Mouse (Mus musculus) kidney, embryonic 14.5 days (tissue): ENCODE measurements at regions not wholly inside any gene's neighbourhood (a gene's known extent, or its start where the extent isn't known, plus 50 kb on each side); places are given as distances from the start of the nearest gene placed in this dataset.
"Not testable (repeated sequence)": the region's sequence is repeated elsewhere in the genome, so short reads cannot be mapped to it uniquely, and the experiment has no call there.

Experiments used
- ATAC-seq: fragments of 200-750 bp; cut with Nextera tagmentation; 2 replicates; pipeline ENCODE4 v1.8.0; 2017; ENCODE audit warnings: moderate number of reproducible peaks, mild to moderate bottlenecking, moderate TSS enrichment, moderate library complexity; ENCODE audit not compliant: low FRiP score, low TSS enrichment
- H3K27ac ChIP-seq: fragments of 300-500 bp; sonication (generic); 2 replicates; pipeline ENCODE4 v1.5.1; 2014; ENCODE audit warnings: low read depth, mild to moderate bottlenecking, low read length, moderate library complexity, mixed read lengths
- H3K27me3 ChIP-seq: fragments of 300-500 bp; sonication (generic); 2 replicates; pipeline ENCODE4 v1.6.1; 2014; ENCODE audit warnings: mild to moderate bottlenecking, low read length; ENCODE audit not compliant: control insufficient read depth, insufficient read depth
- H3K36me3 ChIP-seq: fragments of 300-500 bp; sonication (generic); 2 replicates; pipeline ENCODE4 v1.6.1; 2014; ENCODE audit warnings: low read length, mixed read lengths; ENCODE audit not compliant: control insufficient read depth, insufficient read depth
- H3K4me1 ChIP-seq: fragments of 300-500 bp; sonication (generic); 2 replicates; pipeline ENCODE4 v1.6.1; 2014; ENCODE audit warnings: low read length, mixed read lengths; ENCODE audit not compliant: control insufficient read depth, insufficient read depth
- H3K4me2 ChIP-seq: fragments of 300-500 bp; sonication (generic); replicated peaks from 2 replicates; pipeline ENCODE4 v1.6.1; 2014; ENCODE audit warnings: low read depth, mild to moderate bottlenecking, low read length
- H3K4me3 ChIP-seq: fragments of 300-500 bp; sonication (generic); 2 replicates; pipeline ENCODE4 v1.5.1; 2014; ENCODE audit warnings: mild to moderate bottlenecking, low read length
- H3K9ac ChIP-seq: fragments of 300-500 bp; sonication (generic); 2 replicates; pipeline ENCODE4 v1.6.1; 2014; ENCODE audit warnings: low read depth, mild to moderate bottlenecking, low read length, moderate library complexity
- H3K9me3 ChIP-seq: fragments of 300-500 bp; sonication (generic); 2 replicates; pipeline ENCODE4 v1.6.1; 2016; ENCODE audit warnings: low read length; ENCODE audit not compliant: control insufficient read depth
- WGBS: fragments of 180-500 bp; shearing (Covaris S2); extraction: QIAGEN DNeasy Blood & Tissue Kit; methylation state at CpG from one replicate; pipeline ENCODE4 v1.1.7; 2014; 5-methylcytosine and 5-hydroxymethylcytosine counted together

DNA sequence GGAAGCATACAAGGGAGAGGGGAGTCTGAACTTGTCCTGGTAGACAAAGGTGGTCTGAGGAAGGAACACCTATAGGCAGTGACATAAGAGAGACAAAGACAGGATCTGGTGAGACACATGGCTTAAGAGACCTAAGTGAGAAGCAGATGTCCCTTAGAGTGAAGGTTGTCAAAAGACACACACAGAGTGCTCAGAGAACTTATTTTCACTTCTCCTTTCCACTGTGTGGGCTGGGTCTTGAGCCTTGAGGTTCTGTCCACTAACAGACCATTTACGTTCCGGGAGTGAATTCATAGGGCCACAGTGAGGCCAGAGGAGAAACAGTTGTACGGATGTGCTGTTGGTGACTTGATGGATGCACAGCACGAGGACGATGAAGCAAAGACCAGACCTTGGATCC, 422.8 kb downstream of the Tcerg1l start:
- no peak overlapping the region for H3K27ac ChIP-seq
- H3K4me1 ChIP-seq, result no peaks in the 10 kb centered on the region
- ATAC-seq, result no peak
- no peaks in the 10 kb centered on the region for H3K27me3 ChIP-seq
- H3K9ac ChIP-seq, result no peak overlapping the region
- WGBS, result 89% methylated on average over 5 of the region's 5 CpGs
- H3K4me2 ChIP-seq, result no peak overlapping the region
- no peaks in the 10 kb centered on the region for H3K36me3 ChIP-seq
- H3K4me3 ChIP-seq, result no peak overlapping the region
- H3K9me3 ChIP-seq, result no peaks in the 10 kb centered on the region

DNA sequence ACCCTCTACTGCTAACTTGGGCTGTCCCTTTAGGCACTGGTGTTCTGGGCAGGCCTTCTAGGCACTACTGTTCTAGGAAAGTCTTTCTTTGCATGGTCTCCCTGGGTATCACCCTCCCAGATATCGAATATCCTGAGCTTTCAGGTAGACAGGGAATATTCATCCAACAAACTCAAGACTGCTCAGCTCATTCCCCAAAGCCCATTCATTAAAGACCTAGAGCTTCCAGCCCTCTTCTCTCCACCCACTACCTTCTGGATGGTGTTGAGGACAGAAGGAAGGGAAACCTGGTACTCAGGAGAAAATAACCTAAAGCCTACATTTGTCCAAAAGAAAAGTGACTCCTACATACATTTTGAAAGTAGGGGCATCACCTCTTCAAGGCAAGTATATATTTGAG, 420.0 kb downstream of the Tcerg1l start:
- ATAC-seq, result no peak
- Histone ChIP-seq H3K4me3 (no peak overlapping the region), H3K4me2 (no peak overlapping the region), H3K9me3 (no peaks in the 10 kb centered on the region), H3K27ac (no peak overlapping the region), H3K27me3 (no peaks in the 10 kb centered on the region), H3K9ac (no peak overlapping the region), H3K36me3 (no peaks in the 10 kb centered on the region), H3K4me1 (no peaks in the 10 kb centered on the region)
- WGBS, result 57% methylated on average over 1 of the region's 1 CpGs

DNA sequence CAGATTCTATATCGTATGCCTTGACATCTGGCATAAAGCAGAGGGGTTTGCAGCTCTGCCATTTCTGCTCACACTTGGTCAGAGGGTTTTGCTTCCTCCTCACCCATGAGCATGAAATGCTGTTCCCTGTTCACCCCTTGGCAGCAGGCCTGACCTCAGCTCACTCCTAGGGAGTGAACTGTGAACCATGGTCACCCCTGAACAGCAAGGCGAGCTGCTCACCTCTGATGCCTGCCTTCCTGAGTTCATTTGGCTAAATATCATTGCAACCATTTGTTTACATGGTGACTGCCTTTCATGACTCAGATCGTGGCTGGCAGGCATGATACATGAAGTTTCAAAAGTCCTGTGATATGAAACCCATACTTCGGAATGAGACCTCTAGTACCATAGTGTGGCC, 418.2 kb downstream of the Tcerg1l start:
- no peaks in the 10 kb centered on the region for H3K4me1 ChIP-seq
- H3K9me3 ChIP-seq, result no peaks in the 10 kb centered on the region
- no peak overlapping the region for H3K4me2 ChIP-seq
- no peak overlapping the region for H3K27ac ChIP-seq
- 79% methylated on average over 4 of the region's 4 CpGs for WGBS
- H3K4me3 ChIP-seq, result no peak overlapping the region
- no peaks in the 10 kb centered on the region for H3K27me3 ChIP-seq
- no peaks in the 10 kb centered on the region for H3K36me3 ChIP-seq
- ATAC-seq, result no peak
- H3K9ac ChIP-seq, result no peak overlapping the region

DNA sequence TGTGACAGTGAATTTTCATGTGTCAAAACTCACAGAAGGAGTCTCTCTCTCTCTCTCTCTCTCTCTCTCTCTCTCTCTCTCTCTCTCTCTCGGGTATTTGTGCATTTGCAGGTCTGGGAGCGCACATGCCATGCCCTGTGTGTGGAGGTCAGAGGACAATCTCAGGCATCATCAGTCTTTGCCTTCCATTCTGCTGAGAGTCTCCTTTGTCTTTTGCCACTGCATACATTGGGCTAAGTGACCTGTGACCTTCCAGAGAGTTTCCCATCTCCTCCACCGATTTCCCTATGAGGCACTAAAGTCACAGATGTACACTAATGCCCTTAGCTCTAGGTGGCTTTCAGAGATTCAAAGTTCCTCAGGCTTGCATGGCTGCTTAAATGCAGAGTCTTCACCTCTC, 391.7 kb downstream of the Tcerg1l start:
- no peak for ATAC-seq
- no peak overlapping the region for H3K9ac ChIP-seq
- H3K27me3 ChIP-seq, result no peaks in the 10 kb centered on the region
- no peaks in the 10 kb centered on the region for H3K36me3 ChIP-seq
- no peak overlapping the region for H3K27ac ChIP-seq
- 51% methylated on average over 2 of the region's 3 CpGs for WGBS
- no peaks in the 10 kb centered on the region for H3K4me1 ChIP-seq
- H3K4me3 ChIP-seq, result no peak overlapping the region
- H3K4me2 ChIP-seq, result no peak overlapping the region
- no peaks in the 10 kb centered on the region for H3K9me3 ChIP-seq

DNA sequence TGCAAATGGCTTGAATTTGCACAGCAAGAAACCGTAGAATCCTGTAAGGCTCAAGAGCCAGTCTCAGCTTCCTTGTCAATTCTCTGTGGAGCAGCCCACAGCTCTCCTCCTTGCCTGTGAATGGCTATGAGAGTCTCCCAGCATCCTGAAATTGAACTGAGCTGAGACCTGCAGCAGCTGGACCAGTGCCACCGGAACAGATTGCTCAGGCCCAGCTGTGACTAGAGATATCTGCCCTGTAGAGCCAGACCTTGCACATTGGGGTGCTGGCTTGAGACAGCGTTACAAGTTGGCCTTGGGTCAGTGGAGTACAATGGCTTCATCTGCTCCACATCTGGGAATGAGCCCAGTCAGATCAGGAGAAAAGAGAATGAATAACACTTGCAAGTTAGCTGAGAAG, 390.6 kb downstream of the Tcerg1l start:
- H3K27ac ChIP-seq, result no peak overlapping the region
- H3K36me3 ChIP-seq, result no peaks in the 10 kb centered on the region
- no peaks in the 10 kb centered on the region for H3K9me3 ChIP-seq
- H3K4me2 ChIP-seq, result no peak overlapping the region
- no peak for ATAC-seq
- H3K4me1 ChIP-seq, result no peaks in the 10 kb centered on the region
- H3K9ac ChIP-seq, result no peak overlapping the region
- 79% methylated on average over 3 of the region's 3 CpGs for WGBS
- H3K4me3 ChIP-seq, result no peak overlapping the region
- no peaks in the 10 kb centered on the region for H3K27me3 ChIP-seq

DNA sequence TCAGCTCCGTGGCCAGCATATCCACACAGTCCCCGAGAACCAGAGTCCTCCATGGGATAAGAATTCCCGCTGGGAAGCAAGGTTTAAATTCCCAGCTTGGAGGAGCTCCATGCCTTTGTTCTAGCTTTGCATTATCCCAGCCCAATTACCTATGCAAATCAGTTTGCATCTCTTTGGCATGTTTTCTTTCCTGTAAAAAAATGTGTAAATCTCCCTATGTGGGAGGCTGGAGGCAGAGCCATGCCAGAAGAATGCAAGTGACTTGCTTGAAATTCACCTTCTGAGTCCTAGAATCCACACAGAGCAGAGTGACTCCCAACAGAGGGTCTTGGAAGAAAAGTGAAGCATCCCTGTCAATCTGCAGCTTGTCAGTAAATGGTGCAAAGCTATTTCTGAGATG, 388.9 kb downstream of the Tcerg1l start:
- H3K36me3 ChIP-seq, result no peaks in the 10 kb centered on the region
- no peak overlapping the region for H3K27ac ChIP-seq
- no peak overlapping the region for H3K4me2 ChIP-seq
- no peaks in the 10 kb centered on the region for H3K27me3 ChIP-seq
- no peak overlapping the region for H3K9ac ChIP-seq
- no peak overlapping the region for H3K4me3 ChIP-seq
- no peaks in the 10 kb centered on the region for H3K9me3 ChIP-seq
- H3K4me1 ChIP-seq, result no peaks in the 10 kb centered on the region
- WGBS, result 47% methylated on average over 3 of the region's 3 CpGs
- no peak for ATAC-seq

DNA sequence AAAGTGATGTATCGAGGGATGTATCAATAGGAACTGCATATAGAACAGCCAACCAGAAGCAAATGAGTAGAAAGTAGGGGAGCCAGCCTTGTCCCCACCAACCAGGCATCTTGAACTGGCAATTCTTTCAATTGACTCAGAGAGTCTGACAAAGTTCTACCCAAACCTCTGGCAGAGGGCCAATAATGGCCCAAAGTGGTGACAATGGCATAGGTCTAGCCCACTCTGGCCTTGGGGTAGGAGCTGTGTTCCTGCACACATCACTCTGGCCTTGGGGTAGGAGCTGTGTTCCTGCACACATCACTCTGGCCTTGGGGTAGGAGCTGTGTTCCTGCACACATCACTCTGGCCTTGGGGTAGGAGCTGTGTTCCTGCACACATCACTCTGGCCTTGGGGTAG, 373.5 kb downstream of the Tcerg1l start:
- H3K4me3 ChIP-seq, H3K9me3 ChIP-seq, H3K36me3 ChIP-seq, H3K4me2 ChIP-seq, ATAC-seq, H3K27ac ChIP-seq, H3K9ac ChIP-seq, H3K27me3 ChIP-seq, H3K4me1 ChIP-seq: not testable (repeated sequence)
- 96% methylated on average over 1 of the region's 1 CpGs for WGBS

DNA sequence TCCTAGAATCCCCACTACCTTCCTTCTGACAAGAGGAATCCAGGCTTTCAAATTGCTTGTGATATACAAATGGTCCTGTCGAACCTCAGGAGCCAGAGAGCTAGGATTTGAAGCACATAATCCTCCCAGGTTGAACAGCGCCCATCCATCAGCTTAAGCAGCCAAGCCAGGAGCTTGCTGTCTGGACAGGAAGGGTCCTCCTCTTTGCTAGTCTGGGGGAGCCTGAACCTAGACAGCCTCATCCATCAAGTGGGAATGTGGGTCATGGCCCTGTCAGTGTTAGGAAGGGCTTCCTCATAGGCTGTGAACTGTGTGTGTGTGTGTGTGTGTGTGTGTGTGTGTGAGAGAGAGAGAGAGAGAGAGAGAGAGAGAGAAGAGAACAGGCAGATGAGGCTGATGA, 345.8 kb downstream of the Tcerg1l start:
- no peaks in the 10 kb centered on the region for H3K4me1 ChIP-seq
- H3K4me2 ChIP-seq, result no peak overlapping the region
- no peaks in the 10 kb centered on the region for H3K9me3 ChIP-seq
- no peaks in the 10 kb centered on the region for H3K36me3 ChIP-seq
- no peak overlapping the region for H3K27ac ChIP-seq
- ATAC-seq, result no peak
- 20% methylated on average over 2 of the region's 2 CpGs for WGBS
- no peaks in the 10 kb centered on the region for H3K27me3 ChIP-seq
- H3K9ac ChIP-seq, result no peak overlapping the region
- H3K4me3 ChIP-seq, result no peak overlapping the region

DNA sequence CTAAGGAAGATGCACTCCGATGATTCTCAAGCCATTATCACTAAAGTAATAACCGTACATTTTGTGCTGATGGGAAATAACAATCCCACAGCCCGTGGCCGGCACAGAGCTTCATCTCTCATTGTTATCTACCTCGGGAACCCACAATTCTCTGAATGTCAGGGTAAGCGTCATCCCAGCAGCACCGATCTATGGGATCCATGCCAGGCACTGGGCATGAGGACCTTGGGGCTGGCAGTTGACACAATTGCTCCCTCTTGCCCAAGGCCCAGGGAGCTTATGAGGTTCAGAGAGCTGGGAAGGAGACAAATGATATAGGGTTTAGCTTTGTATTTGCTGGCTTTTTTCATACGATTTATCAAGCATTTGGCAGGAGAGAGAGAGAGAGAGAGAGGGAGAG, 342.8 kb downstream of the Tcerg1l start:
- H3K36me3 ChIP-seq, result no peaks in the 10 kb centered on the region
- 91% methylated on average over 8 of the region's 8 CpGs for WGBS
- H3K27ac ChIP-seq, result no peak overlapping the region
- H3K9ac ChIP-seq, result no peak overlapping the region
- H3K9me3 ChIP-seq, result no peaks in the 10 kb centered on the region
- H3K4me1 ChIP-seq, result no peaks in the 10 kb centered on the region
- no peak overlapping the region for H3K4me3 ChIP-seq
- H3K4me2 ChIP-seq, result no peak overlapping the region
- no peak for ATAC-seq
- no peaks in the 10 kb centered on the region for H3K27me3 ChIP-seq

DNA sequence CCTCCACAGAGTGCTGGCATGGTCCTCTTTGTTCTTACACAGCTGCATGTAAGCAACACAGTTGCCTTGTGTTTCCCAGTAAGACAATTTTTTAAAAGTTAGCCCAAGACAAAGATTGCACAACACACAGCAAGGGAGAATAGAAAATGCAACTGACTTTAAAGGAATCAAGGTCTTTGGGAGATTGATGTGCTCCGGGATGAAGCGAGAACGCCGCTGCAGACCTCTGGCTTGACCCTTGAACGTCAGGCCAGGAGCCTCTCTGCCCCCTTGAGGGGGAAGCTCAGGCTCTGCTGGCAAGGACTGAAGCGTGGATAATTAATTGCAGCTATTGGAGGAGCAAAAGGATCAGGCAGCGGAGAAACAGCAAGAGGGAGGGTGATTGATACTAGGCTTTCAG, 336.4 kb downstream of the Tcerg1l start:
- H3K36me3 ChIP-seq, result no peaks in the 10 kb centered on the region
- 9% methylated on average over 7 of the region's 7 CpGs for WGBS
- no peak overlapping the region for H3K9ac ChIP-seq
- no peak overlapping the region for H3K27ac ChIP-seq
- H3K4me2 ChIP-seq, result no peak overlapping the region
- no peak for ATAC-seq
- no peaks in the 10 kb centered on the region for H3K9me3 ChIP-seq
- no peaks in the 10 kb centered on the region; the same call in 1 of the 2 replicates for H3K27me3 ChIP-seq
- H3K4me1 ChIP-seq, result 0 out of 2 replicates have a peak, but pooled peaks cover 3% of the 10 kb centered on the region
- no peak overlapping the region for H3K4me3 ChIP-seq
